Mouse (Mus musculus): ENCODE data around the gene Ceacam19.

DNA sequence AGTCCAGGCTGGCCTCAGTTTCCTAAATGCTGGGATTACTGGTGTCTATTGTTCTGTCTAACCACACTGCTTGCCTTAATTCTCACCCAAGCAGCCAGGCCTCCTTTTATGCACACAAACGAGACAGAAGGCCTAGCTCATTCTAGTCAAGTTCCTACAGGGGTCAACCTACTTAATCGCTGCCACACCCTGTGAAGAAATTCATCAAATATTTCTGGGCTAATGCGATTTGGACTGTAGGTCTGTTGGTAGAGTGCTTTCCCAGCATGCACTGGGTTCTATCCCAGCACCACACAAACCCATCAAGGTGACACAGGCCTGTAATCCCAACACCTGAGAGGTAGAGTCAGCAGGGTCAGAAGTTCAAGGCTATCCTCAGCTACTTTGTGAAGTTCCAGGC is 58.1 kb downstream of the Ceacam19 start:
- TF ChIP-seq POLR2AphosphoS5 (IDR thresholded peaks at IDR 0.05; ENCODE audit: insufficient replicate concordance, low read depth, low read length) (no peak), CTCF (IDR thresholded peaks at IDR 0.05; ENCODE audit: low read depth, low read length) (no peak), TAL1 (conservative IDR thresholded peaks at IDR 0.05; ENCODE audit: low read depth, low read length) (no peak), GATA1 (IDR thresholded peaks at IDR 0.05; ENCODE audit: borderline replicate concordance, low read length) (no peak), GATA2 (IDR thresholded peaks at IDR 0.05; ENCODE audit: borderline replicate concordance, low read depth, low read length) (no peak)
